Mouse (Mus musculus) hematopoietic stem cell, adult 5-6 weeks (primary cell): ENCODE results near the gene Duoxa1. TPM values are rescaled to one million over a fixed set of nuclear protein-coding genes. Genes with fewer than 3 reads are reported as not detected.
A peak's percentile ranks its signal among the peaks of the same experiment; 100 is the strongest.

Experiments used
- ATAC-seq, 2 experiments: fragments of 125-278 bp in 1 of 2; replicated peaks in 1 of 2; 2 replicates each; pipeline ENCODE4 v1.8.0; 2016 to 2017; ENCODE audit warnings: inconsistent platforms in 2 of 2, mild to moderate bottlenecking in 2 of 2, moderate number of reproducible peaks in 2 of 2, low read depth in 1 of 2, moderate TSS enrichment in 1 of 2; ENCODE audit not compliant: low FRiP score in 2 of 2, poor library complexity in 2 of 2, severe bottlenecking in 2 of 2, insufficient read depth in 1 of 2, low TSS enrichment in 1 of 2
- total RNA-seq: library from RNA; stranded (forward); fragments of 172-1452, 232-1000 nt; gene quantifications from 2 replicates; pipeline ENCODE4 v1.2.3, GENCODE M21; 2017

Duoxa1 gene
- total RNA-seq, 1 experiment from 2014 or later = not detected

DNA sequence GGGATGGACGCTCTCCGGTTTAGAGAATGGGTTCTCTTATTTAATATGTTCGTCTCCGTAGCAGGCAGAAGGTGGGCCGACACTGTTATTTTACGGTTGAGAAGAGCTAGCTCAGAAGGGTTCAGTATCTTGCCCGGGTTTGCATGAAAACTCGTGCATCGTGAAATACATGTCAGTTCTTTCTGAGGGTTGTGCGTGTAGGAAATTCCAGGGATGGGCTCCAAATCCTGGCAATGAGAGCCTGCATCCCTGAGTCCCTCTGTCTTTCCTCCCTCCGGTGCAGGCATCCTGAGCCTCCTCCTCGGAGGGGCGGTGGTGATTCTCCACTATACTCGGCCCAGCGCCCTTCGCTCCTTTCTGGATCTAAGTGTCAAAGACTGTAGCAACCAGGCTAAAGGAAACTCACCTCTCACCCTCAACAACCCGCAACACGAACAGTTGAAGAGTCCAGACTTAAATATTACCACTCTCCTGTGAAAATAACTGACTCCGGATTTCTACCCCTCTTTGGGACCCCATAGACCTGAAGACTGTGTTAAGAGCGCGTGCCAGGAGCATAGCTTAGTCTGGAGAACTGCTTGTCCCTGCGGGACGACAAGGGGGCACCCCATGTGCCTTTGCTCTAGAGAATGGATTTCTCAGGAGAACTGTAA, 11.5 kb downstream of the Duoxa1 start:
- no peak for ATAC-seq

DNA sequence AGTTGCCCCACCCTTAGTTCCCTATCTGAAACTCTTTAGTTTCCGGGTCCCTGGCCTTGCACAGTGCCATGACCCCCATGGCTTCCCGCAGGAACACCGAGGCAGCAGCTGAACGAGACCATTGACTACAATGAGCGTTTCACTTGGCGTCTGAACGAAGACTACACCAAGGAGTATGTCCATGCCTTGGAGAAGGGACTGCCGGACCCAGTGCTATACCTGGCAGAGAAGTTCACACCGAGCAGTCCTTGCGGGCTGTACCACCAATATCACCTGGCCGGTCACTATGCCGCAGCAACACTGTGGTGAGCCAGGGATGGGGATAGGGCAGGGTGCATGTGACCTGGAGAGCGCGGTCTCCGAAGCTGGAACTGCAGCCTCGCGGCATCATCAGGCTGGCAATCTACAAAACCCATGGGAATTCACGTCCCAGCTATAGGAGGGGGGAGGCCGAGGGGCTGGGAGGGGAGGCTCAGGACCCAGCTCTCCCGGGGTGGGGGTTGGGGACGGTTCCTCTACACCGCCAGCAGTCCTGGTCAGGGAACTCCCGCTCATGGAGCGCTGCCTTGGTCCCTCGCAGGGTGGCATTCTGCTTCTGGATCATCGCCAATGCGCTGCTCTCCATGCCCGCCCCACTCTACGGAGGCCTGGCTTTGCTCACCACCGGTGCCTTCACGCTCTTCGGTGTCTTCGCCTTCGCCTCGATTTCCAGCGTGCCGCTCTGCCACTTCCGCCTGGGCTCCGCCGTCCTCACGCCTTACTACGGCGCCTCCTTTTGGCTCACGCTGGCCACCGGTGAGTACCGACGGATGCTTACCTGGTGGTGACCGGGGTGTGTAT, 12.2 kb downstream of the Duoxa1 start:
- peak in 1 of 2 experiments; percentile 5; a peak in 1 of 4 replicates for ATAC-seq

- ATAC-seq = no peak
Measured at GRCm38 (mm10) chr2:122300656-122301020, 12.9 kb downstream of the Duoxa1 start.

GRCm38 (mm10) chr2:122299911-122300655, 13.4 kb downstream of the Duoxa1 start:
- no peak for ATAC-seq

DNA sequence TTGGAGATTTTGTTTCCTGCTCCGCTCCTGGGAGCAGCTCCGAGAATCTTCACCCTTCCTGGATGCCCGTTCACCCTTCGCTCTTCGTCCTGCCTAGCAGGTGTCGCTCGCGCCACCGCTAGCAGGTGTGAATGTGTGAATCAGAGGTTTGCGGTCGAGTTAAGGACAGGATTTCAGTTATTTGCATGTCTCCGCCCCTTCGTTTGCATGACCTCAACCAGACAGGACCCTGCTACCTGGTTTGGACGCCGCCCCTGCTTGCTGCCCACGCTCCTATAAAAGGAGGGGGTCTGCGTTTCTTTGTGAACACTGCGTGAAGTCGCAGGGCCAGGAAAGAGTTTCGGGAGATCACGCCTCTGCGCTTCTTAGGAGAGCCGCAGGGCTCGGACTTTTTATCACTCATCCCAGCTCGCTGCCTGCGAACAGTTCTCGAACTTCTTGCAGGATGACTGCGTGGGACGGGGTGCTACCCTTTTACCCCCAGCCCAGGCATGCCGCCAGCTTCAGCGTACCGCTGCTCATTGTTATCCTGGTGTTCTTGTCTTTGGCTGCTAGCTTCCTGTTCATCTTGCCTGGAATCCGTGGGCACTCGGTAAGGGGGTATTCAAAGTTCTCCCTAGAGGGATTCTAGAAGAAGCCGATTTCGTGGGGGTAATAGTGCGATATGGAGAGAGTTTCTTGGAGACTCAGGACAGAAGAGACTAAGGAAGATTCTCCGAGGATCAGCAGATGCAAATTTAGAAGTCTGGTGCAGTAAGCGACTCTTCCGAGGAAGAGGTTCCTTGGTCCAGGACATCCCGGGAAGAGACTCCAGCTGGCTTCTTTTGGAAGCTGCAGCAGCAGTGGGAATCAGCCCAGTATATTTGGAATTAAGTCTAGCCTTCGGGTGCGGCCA, 14.7 kb downstream of the Duoxa1 start, which contains the start of gene Duoxa2:
TSS of gene Duoxa2 (plus strand) at position 305 of the 895 bp plus-strand sequence.
- peak; percentile 1 to 2; a peak in 1 of 4 replicates for ATAC-seq

GRCm38 (mm10) chr2:122298096-122298499, 15.4 kb downstream of the Duoxa1 start, which contains the start of gene Duox2:
TSS of gene Duox2 (minus strand) at chr2:122298449.
- ATAC-seq = no peak

GRCm38 (mm10) chr2:122297271-122298095, 16.0 kb downstream of the Duoxa1 start:
- no peak for ATAC-seq

GRCm38 (mm10) chr2:122294916-122295315, 18.6 kb downstream of the Duoxa1 start:
- ATAC-seq = no peak

DNA sequence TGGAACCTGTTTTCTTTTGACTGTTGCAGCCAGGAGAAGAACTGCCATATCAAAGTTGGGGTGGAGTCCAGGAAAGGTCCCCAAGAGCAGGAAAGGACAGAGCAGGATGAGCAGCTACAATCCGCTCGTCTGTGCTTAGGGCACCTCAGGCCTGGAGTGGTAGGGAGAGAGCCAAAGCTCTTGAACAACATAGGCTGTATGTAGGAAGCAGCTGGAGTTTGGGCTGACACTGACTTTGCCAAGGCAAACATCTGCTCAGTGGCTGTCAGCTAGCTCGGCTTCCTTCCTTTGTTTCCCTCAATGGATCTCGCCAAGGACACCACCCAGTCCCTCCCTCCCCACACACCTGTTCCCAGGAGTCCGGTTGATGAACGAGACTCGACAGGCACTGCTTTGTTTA, 27.4 kb downstream of the Duoxa1 start:
- no peak for ATAC-seq

- ATAC-seq = no peak
Measured at GRCm38 (mm10) chr2:122284091-122284490, 29.4 kb downstream of the Duoxa1 start.

- no peak for ATAC-seq
Measured at GRCm38 (mm10) chr2:122278769-122279168, 34.8 kb downstream of the Duoxa1 start.

DNA sequence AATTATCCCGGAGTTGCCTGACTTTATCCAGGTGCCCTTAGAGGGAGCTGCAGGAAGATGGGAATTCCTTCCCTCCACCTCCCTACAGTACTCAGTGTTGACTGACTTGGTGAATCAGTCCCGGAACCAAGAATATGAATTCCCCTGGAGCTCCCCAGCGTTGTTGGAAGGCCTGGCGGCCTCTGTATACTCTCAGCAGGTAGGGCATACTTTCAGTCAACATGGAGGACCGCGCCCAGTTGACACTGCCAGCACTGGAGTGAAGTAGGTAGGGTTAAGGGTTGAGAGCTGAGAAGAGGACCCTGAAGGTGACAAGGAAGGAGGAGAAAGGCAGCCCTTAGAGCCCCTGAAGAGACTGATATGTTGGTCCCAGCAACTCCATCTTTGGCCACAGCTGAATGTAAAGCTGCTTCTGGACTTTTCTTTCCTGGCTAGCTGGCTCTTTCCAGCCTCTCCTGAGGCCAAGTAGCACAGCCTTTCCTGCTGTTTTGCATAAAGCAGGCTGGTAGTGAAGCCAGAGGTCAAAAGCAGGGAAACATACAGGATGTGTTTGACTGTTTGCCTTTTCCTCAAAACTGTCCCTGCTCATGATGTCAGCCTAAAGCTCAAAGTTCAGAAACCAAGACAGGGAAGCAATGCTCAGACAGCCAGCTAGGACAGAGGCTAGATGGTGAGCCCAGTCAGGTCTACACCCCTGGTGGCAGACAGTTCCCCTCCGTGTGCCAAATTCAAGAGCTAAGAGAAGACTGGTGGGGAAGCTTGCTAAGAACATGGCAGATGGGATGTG, 46.9 kb downstream of the Duoxa1 start:
- no peak for ATAC-seq

DNA sequence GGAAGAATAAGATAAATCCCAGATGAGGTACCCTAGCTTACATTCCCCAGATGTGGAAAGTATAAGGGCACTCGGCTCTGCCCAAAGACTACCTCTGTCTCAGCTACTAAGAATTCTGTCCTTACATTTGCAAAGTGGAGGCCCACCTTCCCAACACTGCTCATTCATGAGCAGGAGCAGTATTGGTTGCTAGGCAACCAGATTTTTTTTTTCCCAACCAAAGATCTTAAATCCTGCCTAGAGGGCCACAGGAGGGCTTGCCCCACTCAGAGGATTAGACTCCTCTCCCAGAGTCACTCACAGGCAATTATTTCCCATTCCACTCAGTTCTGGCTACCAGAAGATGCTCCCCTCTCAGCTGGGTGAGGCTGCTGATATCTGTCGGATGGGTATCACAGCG, 48.8 kb downstream of the Duoxa1 start:
- ATAC-seq = no peak

DNA sequence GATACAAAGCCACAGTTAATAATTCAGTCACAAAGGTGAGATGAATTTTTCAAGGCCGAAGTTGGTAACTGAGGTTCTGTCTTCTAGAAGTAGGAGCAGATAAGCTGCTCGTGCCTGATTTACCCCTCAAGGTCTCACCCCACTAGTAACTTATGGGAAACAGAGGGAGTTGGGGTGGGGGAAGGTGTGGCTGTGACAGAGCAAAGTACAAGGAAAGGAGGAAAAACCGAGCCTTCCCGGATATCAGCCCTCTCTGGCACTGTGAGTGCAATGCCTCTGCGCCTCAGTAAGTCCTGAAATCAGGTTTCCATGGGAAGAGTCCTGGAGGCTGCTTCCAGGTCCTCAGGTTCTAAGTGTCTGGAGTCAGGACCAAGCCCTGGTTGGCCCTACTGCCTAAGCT, 52.8 kb downstream of the Duoxa1 start:
- ATAC-seq = no peak

DNA sequence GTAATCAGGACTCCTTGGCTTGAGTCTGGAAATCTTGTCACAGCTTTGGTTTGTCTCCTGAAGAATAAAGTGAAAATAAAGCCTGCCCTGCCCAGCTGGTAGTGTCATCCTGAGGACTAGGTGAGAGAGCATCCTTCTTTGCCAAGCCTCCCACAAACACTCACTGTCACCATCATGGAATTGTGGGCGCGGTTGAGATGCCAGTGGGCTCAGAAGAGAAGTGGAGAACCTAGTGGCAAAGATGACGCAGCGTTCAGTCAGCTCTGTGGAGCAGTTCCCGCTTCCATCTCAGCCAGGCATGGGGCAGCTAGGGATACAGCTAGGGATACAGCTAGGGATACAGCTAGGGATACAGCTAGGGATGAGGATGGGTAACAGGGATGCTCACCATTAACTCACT, 57.5 kb downstream of the Duoxa1 start:
- no peak for ATAC-seq
